Mouse (Mus musculus) cerebellum, adult 2 months (tissue): Measurements from ENCODE around the gene Slc13a4.

Experiments used
- CTCF ChIP-seq: fragments of 200-500 bp; IDR thresholded peaks from 2 replicates; pipeline ENCODE4 v1.5.1; 2011; ENCODE audit warnings: low read depth, mild to moderate bottlenecking, control low read depth, low read length, moderate library complexity, borderline replicate concordance; ENCODE audit not compliant: insufficient read depth
- POLR2A ChIP-seq: fragments of 200-500 bp; IDR thresholded peaks from 2 replicates; pipeline ENCODE4 v1.6.1; 2011; ENCODE audit warnings: low read length, control low read depth, borderline replicate concordance; ENCODE audit not compliant: insufficient read depth

GRCm38 (mm10) chr6:35303355-35303900 is 4.5 kb downstream of the Slc13a4 start:
- TF ChIP-seq CTCF (no peak), POLR2A (no peak)
